Mouse (Mus musculus) spleen, postnatal 14 days (tissue): ENCODE data around the gene Ghdc.

ENCODE experiments used
- DNase-seq, 2 experiments: peaks; one replicate each; pipeline ENCODE4 v3.0.0; 2021 to 2022; ENCODE audit warnings: low spot score in 2 of 2

The Ghdc gene

DNA sequence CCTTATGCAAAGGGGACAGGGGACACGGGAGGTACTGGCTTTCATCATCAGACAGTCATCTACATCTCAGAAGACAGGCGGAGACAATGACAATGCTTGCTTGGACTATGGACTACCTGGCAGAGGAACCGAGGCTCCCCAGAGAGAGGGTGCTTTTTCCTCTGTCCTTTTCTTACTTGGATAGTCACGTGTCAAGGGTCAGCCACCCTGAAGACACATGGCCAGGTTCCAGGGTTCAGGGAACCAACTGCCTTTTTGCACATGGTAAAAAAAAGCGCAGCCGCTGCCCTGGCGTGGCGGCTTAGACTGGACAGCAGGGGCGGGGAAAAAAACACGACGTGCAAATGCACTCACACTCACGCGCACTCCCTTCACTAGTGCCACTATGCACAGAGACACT, 11.8 kb upstream of the Ghdc start:
- no peak for DNase-seq

DNA sequence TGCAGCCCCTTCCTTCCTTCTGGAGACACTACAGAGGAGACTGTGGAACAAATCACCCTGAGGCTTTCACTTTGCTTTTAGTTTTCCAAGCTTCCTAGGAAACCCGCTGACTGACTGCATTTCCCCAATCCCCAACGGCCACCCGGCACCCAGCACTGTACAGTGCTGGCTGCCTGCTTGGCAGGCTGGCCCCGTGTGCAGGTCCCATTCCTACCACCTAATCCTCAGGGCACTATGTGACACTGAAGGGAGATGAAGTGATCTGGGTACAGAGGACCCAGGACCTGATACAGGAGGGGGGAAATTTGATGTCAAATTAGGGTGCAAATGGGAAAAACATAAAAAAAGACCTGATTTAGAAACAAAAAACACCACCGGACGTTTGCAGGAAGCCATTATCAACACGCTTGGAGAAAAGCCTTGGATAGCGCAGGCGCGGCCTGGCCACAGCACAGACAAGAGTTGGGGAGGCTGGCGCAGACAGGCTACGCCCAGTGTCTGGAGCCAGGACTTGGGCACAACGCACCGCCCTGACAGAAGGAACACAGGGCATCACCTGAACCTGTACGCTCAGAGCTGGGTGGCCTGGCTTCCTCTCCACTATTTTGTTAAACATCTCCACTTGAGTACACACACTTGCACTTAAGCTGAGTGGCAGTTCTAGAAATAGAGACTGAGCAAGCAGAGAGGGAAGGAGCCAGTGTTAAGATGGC, 11.2 kb upstream of the Ghdc start:
- no peak for DNase-seq

DNA sequence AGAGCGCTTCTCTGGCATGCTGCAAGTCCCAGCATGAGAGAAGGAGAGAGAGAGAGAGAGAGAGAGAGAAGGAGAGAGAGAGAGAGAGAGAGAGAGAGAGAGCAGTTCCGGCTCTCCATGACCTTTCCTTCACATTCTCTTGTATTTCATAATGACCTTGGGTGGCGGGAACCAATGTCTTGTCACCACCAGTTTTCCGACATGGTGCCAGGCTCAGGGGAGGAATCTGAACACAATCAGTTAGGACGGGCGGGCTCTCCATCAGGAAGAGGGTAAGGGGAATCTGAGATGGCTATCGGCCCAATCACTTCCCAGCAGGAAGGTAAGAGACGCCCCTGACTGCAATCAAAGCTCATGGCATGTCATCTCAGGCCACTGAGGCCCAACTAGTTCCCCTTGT, 9.5 kb upstream of the Ghdc start:
- DNase-seq: no peak

DNA sequence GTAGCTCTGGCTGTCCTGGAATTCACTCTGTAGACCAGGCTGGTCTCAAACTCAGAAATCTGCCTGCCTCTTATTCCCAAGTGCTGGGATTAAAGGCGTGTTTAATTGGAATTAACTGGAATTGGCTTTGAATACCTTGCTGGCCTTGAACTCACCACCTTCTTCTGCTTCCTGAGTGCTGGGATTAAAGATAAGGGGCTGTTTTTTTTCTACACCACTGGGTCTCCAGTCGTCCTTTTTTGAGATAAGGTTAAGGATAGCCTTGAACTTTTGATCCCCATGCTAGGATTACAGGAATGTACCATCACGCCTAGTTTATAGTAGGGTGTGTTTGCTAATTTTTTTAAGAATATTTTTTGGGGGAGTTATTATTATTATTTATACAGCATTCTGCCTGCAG, 7.3 kb upstream of the Ghdc start:
- DNase-seq: no peak

- DNase-seq: no peak
Measured at GRCm38 (mm10) chr11:100775921-100776320, 5.2 kb upstream of the Ghdc start.

DNA sequence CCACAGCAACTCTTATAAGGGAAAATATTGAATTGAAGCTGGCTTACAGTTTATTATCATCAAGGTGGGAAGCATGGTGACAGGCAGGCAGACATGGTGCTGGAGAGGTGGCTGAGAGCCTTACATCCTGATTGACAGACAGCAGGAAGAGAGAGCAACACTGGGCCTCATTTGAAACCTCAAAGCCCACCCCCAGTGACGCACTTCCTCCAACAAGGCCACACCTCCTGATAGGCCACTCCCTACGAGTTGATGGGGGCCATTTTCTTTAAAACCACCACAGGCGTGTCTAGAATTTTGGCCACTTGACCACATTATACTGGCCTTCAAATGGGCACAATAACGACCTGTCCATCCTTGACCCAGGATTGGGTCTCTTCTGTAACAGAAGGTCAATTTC, 3.5 kb upstream of the Ghdc start:
- no peak for DNase-seq

- no peak for DNase-seq
Measured at GRCm38 (mm10) chr11:100769980-100770379, 777 bp downstream of the Ghdc start.

DNA sequence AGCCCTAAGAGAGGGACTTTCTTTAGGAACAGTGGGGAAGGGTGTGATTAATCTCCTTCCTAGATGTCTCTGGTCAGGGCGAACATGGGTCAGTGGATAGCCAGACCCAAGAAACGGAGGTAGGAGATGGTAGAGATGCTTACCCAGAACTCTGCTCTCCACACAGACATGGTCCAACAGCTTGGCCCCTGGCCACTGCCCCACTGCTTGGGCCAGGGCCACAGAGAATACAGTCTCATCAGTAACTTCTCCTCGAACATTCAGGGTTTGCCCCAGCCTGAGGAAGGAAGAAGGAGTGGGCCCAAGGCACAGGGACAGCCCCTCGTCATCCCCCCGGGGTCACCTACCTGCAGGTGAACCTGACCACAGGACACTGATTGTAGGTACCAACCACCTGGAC, 2.9 kb downstream of the Ghdc start:
- no peak for DNase-seq

GRCm38 (mm10) chr11:100766726-100767125, 4.0 kb downstream of the Ghdc start:
- no peak for DNase-seq

- DNase-seq: no peak
Measured at GRCm38 (mm10) chr11:100762831-100763230, 7.9 kb downstream of the Ghdc start, which contains the start of gene Hcrt. Hcrt (minus strand) TSS chr11:100762931.

GRCm38 (mm10) chr11:100761547-100762045, 9.2 kb downstream of the Ghdc start:
- peak; percentile 53 to 76 for DNase-seq

DNA sequence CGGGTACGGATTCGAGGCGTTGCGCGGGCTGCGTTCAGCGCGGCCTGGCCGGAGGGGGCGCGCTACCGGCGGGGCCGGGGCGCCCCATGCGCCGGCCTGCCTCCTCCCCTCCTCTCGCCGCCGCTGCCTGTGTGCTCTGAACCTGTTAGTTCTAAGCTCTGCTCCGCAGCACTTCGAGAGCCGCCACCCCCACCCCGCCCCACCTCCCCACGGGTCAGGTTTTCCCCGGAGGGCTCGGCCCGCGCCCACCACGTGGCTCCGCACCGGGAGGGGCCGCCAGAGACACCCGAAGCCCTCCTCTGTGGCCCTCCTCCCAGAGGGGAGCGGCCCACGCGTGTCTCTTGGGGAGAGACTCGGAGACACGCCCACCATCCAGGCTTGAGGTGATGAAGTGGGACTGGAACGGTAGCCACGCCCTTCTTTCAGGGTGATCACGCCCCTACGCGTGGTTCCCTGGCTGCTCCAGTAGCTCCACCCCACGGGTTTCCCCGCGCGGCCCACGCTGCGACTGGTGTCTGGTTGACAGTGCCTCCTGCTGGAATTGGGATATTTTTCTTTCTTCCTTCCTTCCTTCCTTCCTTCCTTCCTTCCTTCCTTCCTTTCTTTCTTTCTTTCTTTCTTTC, 11.0 kb downstream of the Ghdc start, which contains the start of gene Kcnh4:
Gene Kcnh4 (minus strand): TSS at position 332 of the 623 bp plus-strand sequence.
- DNase-seq: peak; percentile 46 to 63

DNA sequence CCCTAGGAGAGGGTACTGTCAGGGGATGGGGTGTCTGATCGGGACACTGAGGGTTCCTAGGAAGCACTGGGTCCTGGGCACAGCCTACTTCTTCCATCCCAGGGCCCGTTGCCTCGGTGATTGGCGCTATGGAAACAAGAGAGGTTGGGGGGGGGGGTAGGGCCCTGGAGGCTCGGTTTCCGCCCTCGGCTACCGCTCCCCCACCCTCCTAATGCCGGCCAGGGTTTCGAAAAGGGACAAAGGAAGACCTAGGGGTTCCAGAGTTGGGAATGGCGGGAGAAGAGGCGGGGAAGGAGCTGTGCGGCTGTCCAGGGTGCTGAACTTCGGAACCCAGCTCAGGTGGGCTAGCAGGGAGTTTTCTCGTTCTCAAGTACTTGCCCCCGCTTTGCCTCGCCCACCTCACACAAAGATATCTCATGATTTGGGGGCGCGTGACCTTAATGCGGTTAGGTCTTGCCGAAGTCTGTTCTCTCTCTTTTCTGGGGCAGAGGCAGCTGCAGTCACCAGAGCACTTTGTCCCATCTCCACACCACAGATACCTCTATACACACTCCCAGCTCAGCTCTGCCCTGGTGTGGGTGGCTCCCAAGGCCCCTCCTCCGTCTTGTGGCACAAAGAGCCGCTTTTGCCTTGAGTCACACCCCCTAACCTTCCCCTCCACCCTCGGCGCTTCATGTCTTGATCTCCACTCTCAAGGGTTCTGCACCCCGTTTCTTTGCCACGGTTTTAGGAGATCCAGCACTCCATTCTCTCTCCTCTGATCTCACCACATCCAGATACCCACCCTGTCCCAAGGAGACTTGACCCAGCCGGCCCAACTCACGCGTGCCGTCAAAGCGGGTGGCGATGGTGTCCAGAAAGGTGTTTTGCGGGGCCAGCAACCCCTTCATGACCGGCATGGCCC, 11.8 kb downstream of the Ghdc start:
- DNase-seq: no peak

DNA sequence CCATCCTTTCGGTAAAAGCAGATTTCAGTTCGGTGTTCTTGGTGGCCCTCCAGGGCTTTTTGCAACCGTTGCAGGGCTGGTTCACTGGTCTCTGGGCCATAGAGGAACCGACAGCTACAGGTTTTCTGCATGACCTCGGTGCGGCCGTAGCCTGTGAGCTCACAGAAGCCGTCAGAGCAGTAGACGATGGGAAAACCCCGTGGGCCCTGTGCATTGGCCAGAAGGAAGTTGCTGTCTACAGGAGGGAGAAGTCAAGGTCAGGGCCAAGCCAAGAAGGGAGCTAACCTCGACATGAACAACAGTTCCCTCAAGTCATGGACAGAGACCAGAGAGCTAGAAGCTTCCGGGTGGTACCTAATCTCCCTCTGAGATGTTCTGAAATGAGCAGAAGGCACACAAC, 13.2 kb downstream of the Ghdc start:
- no peak for DNase-seq

- no peak for DNase-seq
Measured at GRCm38 (mm10) chr11:100756476-100756875, 14.3 kb downstream of the Ghdc start.

DNA sequence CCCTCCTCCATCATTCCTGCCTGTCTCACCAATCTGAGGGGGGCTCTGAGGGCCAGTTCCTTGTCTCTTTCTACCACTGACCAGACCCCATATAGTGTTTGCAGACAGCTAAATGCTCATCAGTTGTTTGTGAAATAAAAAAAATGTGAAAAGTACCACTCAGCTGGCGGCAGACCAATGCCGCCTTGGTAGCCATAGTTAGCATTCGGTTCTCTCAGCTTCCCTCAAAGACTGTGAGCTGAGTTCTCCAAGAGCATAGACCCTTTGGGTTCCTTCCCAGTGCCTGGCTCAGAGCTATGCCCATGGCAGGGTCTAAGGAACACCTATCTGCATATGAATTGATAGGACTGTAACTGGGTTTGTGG, 16.1 kb downstream of the Ghdc start:
- no peak for DNase-seq

GRCm38 (mm10) chr11:100754021-100754692, 16.6 kb downstream of the Ghdc start:
- DNase-seq: no peak

DNA sequence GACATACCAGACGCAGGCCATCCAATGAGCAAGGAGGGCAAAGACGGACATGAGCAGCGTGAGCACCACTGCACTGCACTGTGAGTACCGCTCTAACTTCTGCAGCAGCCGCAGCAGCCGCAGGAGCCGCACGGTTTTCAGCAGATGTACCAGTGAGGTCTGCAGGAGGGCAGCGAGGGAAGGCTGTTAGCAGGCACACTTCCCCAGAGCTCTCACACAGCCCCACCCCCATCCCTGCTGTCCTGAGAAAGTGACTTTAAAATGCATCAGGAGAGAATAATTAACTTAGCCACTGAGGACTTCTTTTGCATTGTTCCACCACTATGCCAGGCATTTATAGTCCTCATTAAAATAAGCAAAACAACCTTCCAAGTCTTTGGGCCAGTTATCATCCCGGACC, 18.5 kb downstream of the Ghdc start:
- DNase-seq: no peak

- no peak for DNase-seq
Measured at GRCm38 (mm10) chr11:100750127-100750526, 20.6 kb downstream of the Ghdc start.

- no peak for DNase-seq
Measured at GRCm38 (mm10) chr11:100749469-100749868, 21.3 kb downstream of the Ghdc start.

- no peak for DNase-seq
Measured at GRCm38 (mm10) chr11:100748620-100749019, 22.1 kb downstream of the Ghdc start.

DNA sequence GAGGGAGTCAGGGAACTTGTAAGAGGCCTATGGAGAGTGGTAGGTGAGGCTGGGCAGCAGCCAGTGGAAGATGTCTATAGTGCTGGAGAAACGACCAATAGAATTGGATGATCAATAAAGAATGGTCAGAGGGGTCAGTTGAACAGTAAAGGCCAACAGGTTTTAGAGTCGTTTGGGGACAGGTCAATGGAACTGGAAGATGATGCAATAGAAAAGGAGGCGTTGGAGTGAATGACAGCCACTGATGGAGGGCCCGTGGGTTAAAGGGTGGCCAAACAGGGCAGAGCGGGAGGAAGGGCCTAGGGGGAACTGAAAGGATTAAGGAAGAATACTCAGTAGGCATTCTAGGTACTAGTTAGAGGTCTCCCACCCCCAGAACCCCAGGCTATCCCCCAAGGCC, 23.6 kb downstream of the Ghdc start:
- DNase-seq: no peak
